Mouse (Mus musculus): Measurements from ENCODE around the gene Ampd1.

The Ampd1 gene

GRCm38 (mm10) chr3:103073771-103074170 is at the start of gene Ampd1:
TSS of gene Ampd1 (plus strand) at chr3:103074014.
- DNase-seq: peak; percentile 48

GRCm38 (mm10) chr3:103026174-103026573 is 47.6 kb upstream of the Ampd1 start:
- DNase-seq: no peak

DNA sequence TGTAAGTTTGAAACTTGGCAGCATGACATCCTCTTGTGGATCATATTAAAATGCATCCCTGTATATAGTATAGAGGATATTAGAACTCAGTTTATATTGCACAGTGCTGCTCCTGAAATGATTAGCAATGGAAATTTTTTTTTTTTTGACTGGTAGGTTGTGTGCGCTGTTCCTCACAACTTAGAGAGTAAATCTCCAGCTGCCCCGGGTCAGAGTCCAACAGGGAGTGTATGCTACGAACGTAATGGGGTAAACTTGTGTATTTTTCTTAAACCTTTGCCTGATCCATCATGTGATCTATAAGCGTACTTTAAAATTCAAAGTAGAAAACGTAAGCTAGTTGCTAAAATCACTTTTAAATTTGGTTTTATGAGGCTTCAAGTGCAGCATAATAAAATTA is 33.5 kb upstream of the Ampd1 start:
- DNase-seq: peak; percentile 11

- DNase-seq: no peak
These were observed 32.9 kb upstream of the Ampd1 start for GRCm38 (mm10) chr3:103040861-103041379.

GRCm38 (mm10) chr3:103056016-103056595 is 17.7 kb upstream of the Ampd1 start:
- peak; percentile 80 for DNase-seq

GRCm38 (mm10) chr3:103057752-103058151 is 16.1 kb upstream of the Ampd1 start:
- no peak for DNase-seq

- DNase-seq: peak; percentile 99
These were observed 15.3 kb upstream of the Ampd1 start, which contains the start of gene Nras for GRCm38 (mm10) chr3:103058207-103059157. TSS of gene Nras (plus strand) at chr3:103058285.

DNA sequence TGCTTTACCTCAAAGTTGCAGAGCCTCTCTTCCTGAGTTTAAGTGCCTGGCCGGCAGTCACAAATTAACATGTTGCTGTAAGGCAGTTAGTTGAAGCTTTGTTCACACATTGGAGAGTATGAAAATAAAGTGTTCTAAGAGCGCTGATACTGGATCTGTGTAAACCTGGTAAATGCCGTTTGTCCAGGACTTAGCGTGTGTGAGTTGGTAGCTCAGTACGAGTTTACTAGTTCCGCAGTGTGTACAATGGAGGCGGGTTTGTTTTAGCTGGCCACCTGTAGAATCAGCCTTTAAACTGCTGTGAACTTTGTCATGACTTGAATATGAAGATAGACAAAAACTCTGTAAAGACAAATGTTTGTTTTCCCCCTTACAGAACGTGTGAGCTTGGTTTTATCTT is 6.9 kb upstream of the Ampd1 start:
- DNase-seq: peak; percentile 50

GRCm38 (mm10) chr3:103068971-103069370 is 4.8 kb upstream of the Ampd1 start:
- DNase-seq: peak; percentile 51

DNA sequence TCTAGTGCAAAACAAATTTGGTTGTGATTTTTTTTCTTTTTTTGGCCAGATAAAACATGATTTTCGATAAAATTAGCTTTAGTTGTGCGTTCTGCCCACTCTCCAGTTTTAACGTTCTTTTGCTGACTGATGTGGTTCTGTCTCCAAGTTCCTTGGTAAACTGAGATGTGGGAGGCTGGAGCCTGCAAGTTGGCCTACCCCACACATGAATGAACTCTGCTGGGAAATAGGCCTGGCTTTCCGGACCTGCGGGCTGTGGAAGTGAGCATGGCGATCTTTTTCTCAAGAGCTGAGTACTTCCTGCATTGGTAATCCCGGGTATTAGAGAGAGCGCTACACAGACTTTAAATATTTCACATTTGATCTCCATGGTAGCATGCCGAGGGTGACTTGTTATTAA is 2.1 kb downstream of the Ampd1 start:
- DNase-seq: peak; percentile 15

- peak; percentile 45 for DNase-seq
These were observed 2.7 kb downstream of the Ampd1 start for GRCm38 (mm10) chr3:103076476-103076875.

DNA sequence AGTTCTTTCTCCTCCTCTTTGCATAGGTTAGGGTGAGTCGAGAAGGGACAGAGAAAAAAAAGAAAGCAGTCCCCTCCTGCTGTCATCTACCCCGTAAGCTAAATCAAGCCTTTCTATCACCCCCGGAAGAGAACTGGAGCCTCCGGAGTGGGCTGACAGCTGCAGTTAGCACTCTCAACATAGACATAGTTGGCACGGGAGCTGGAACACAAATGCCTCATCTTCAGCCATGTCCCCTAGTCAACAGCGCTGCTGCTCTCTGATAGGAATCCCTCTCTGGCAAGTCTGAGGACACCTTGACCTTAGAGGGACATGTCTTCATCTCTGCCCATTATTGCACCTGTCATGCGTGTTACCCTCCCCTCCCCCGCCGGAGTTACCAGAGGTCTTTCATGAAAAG is 5.5 kb downstream of the Ampd1 start:
- peak; percentile 74 for DNase-seq

DNA sequence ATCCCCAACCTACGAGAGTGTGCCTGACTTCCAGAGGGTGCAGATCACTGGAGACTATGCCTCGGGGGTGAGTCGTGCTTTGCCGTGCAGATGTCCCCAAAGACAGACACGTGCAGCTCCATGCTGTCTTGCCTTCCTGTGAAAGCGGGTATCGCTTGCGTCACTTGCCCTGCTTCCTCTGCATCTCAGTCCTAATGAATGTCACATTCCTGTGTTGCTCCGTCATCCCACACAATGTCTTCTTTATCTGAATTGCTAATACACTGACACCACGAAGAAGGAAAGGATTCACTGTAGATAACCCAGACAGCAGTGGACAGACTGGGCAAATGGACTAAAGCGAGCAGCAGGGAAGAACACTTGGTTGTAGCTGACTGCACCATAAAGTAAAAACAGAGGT is 7.2 kb downstream of the Ampd1 start:
- DNase-seq: no peak

- DNase-seq: peak; percentile 77
These were observed 8.1 kb downstream of the Ampd1 start for GRCm38 (mm10) chr3:103081861-103082453.

- DNase-seq: peak; percentile 68
These were observed 8.9 kb downstream of the Ampd1 start for GRCm38 (mm10) chr3:103082761-103083160.

- DNase-seq: no peak
These were observed 12.2 kb downstream of the Ampd1 start for GRCm38 (mm10) chr3:103085986-103086385.

DNA sequence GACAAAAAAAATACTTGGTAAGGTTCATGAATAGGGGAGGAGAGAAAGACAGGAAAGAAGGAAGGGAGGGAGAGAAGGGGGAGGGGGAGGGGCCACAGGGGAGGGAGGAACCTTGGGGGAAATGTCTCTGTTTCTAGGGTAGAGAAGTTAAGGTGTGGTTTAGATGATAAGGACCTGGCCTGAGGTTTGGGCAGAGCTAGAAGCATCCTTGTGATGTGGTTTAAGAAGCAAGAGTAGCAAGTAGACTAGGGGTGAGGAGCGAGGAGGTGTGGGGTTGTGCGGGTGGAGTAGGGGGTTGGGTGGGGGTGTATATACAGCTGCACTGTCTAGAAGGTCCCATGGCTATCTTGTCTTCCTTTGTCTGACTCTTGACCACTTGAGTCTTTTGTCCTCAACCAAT is 17.9 kb downstream of the Ampd1 start:
- no peak for DNase-seq

GRCm38 (mm10) chr3:103098662-103099061 is 24.8 kb downstream of the Ampd1 start:
- peak; percentile 90 for DNase-seq

- no peak for DNase-seq
These were observed 25.9 kb downstream of the Ampd1 start for GRCm38 (mm10) chr3:103099667-103100066.

GRCm38 (mm10) chr3:103100735-103101134 is 26.9 kb downstream of the Ampd1 start:
- DNase-seq: no peak

DNA sequence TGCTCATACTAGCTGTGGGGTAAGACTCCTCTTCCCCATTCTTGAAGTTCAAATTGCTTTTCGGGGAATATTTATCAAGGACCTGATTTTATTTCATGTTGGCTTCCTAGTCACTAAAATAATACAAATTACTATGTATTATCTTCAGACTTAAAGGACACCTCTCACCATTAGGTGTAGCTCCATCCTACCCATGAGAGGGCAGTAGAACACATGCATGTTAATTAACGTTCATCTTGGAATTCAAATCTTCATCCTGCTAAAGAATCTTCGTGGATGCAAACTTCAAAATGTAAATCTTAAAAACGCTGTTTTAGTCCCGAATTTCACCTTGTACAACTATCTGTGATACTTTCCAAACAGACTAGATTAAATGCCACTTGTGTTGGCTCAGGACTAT is 27.4 kb downstream of the Ampd1 start:
- no peak for DNase-seq

DNA sequence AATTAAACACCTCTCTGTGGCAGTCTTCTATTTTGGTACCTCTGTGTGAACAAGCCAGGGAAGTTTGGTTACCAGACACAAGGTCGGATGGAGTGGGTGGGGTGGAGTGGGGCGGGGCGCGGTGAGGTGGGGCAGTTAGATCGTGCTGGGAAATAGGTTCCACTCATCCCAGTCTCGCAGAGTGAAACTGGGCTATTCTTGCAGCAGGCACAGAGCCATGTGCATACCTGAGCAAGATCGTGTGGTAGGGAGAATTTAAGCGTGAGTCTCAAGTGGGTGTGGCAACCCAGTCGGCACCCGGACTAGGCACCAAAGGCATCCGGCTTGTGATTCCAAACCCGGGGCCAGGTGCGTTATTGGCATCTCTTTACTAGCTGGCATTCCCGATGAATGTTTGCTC is 28.1 kb downstream of the Ampd1 start:
- peak; percentile 89 for DNase-seq
